ENCODE assay signal across 28 mouse cellular contexts in the genomic region with DNA sequence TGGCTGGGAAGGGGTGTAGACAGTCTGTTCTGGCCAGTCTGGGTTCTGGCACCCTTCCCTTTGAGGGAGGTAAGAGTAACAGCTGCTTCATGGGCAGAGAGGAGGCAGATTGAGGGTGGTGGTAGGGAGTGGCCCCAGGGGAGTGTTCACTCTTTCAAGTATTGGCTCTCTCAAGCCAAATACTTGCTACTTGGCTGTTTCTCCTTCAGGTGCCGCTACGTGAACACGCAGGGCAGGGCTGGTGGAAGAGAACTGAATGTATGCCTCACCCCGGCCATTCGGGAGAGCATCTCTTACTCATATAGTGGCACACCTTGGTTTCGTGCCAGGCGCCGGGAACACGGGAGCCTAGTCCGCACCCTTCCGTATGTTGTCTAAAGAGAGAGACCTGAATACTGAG. TPM values are rescaled to one million over a fixed set of nuclear protein-coding genes. Genes with fewer than 3 reads are reported as not detected.
DNase-seq lines count a peak whose midpoint lies in the region; ATAC-seq lines count a peak whose summit lies in the region.
"Had no signal": no experiment of that assay in that cellular context is flagged by ENCODE, and none has a peak within 500 bp of the region (broad histone marks: within the 10 kb centered on the region; RNA-seq: fewer than 3 reads in every experiment).

No protein-coding gene starts in this region.

- H3K4me1 ChIP-seq in midbrain, embryonic 11.5 days (ENCODE audit: control insufficient read depth, insufficient read depth, low read length), result peaks cover 20% of the 10 kb centered on the region
- peaks cover 18% of the 10 kb centered on the region for H3K4me1 ChIP-seq in midbrain, embryonic 14.5 days (ENCODE audit: control insufficient read depth, insufficient read depth, low read length)

- H3K27ac ChIP-seq in midbrain, embryonic 11.5 days (ENCODE audit: low read depth, low read length), result no peak overlapping the region
- H3K27ac ChIP-seq in midbrain, embryonic 14.5 days (replicated peaks; ENCODE audit: low read depth, low read length), result no peak overlapping the region
- H3K27ac ChIP-seq: embryonic facial prominence, embryonic 13.5 days; forebrain, embryonic 13.5 days; gastrocnemius, adult 2 months; hindbrain, postnatal 0 days; liver, embryonic 13.5 days; neural tube, embryonic 15.5 days had no signal

- no peak overlapping the region for H3K9ac ChIP-seq in midbrain, embryonic 11.5 days (ENCODE audit: low read length)
- no peak overlapping the region for H3K9ac ChIP-seq in midbrain, embryonic 14.5 days (replicated peaks; ENCODE audit: low read length)
- H3K9ac ChIP-seq: forebrain, embryonic 13.5 days; heart, embryonic 12.5 days; liver, embryonic 13.5 days; lung, embryonic 14.5 days; neural tube, embryonic 15.5 days had no signal

- DNase-seq in cerebellum, postnatal 25 days, result peak; percentile 26 to 49
- no peak for DNase-seq in cerebellum, postnatal 4 days (ENCODE audit: low spot score in 2 of 2)
- peak; percentile 53 for DNase-seq in midbrain, embryonic 11.5 days (ENCODE audit: low spot score, missing footprints)
- no peak for DNase-seq in midbrain, embryonic 14.5 days
- DNase-seq in lung, postnatal 36 days, result peak; percentile 45
- DNase-seq in testis, postnatal 14 days (ENCODE audit: low spot score), result peak; percentile 52
- no peak for DNase-seq in heart, adult 8-10 months (ENCODE audit: low spot score)
- DNase-seq in c-Kit-positive CD71-positive TER-119-positive erythroid progenitor cells, embryonic 14.5 days (ENCODE audit: low spot score), result no peak
- DNase-seq: adrenal gland, postnatal 25 days; cerebellum, adult 11 months; embryo, embryonic 11 days; gastrocnemius, adult 2 months; heart, postnatal 10 days; kidney, postnatal 36 days; liver, embryonic 13.5 days; lung, embryonic 14.5 days; right cerebral cortex, postnatal 25 days; spleen, adult 18-20 months; thymus, adult 2 months; thymus, postnatal 4 days had no signal

- 96% methylated on average over 11 of the region's 11 CpGs for WGBS in midbrain, embryonic 11.5 days
- 96% methylated on average over 11 of the region's 11 CpGs for WGBS in midbrain, embryonic 14.5 days

- ATAC-seq in midbrain, embryonic 11.5 days (ENCODE audit: low FRiP score), result no peak
- ATAC-seq in midbrain, embryonic 14.5 days (ENCODE audit: low FRiP score, low TSS enrichment), result no peak
- ATAC-seq: CD4-positive, CD25-positive, alpha-beta regulatory T cell, adult 4 months; forebrain, embryonic 13.5 days; hindbrain, postnatal 0 days; intestine, embryonic 16.5 days had no signal

- no peaks in the 10 kb centered on the region for H3K9me3 ChIP-seq in midbrain, embryonic 11.5 days (ENCODE audit: control insufficient read depth, low read length)
- no peaks in the 10 kb centered on the region for H3K9me3 ChIP-seq in midbrain, embryonic 14.5 days (ENCODE audit: control insufficient read depth, low read length)
- H3K9me3 ChIP-seq: embryonic facial prominence, embryonic 13.5 days; forebrain, embryonic 13.5 days; heart, embryonic 12.5 days; liver, embryonic 13.5 days; neural tube, embryonic 15.5 days had no signal

- H3K4me2 ChIP-seq in midbrain, embryonic 11.5 days, result no peak overlapping the region
- H3K4me2 ChIP-seq in midbrain, embryonic 14.5 days (ENCODE audit: low read length), result no peak overlapping the region
- H3K4me2 ChIP-seq: embryonic facial prominence, embryonic 13.5 days; forebrain, embryonic 13.5 days; heart, embryonic 12.5 days; liver, embryonic 13.5 days; lung, embryonic 14.5 days; neural tube, embryonic 15.5 days had no signal

- no peaks in the 10 kb centered on the region; the same call in 1 of the 2 replicates for H3K27me3 ChIP-seq in midbrain, embryonic 11.5 days (ENCODE audit: control insufficient read depth, insufficient read depth, low read length)
- no peaks in the 10 kb centered on the region for H3K27me3 ChIP-seq in midbrain, embryonic 14.5 days (ENCODE audit: control insufficient read depth, insufficient read depth, low read length)
- H3K27me3 ChIP-seq: embryonic facial prominence, embryonic 13.5 days; forebrain, embryonic 13.5 days; liver, embryonic 13.5 days; neural tube, embryonic 15.5 days had no signal

- no peak overlapping the region for H3K4me3 ChIP-seq in midbrain, embryonic 11.5 days (ENCODE audit: low read depth, low read length)
- no peak overlapping the region for H3K4me3 ChIP-seq in midbrain, embryonic 14.5 days (replicated peaks; ENCODE audit: low read depth, low read length)
- H3K4me3 ChIP-seq: embryonic facial prominence, embryonic 13.5 days; erythroblast, embryonic 14.5 days; forebrain, embryonic 13.5 days; gastrocnemius, adult 2 months; heart, embryonic 12.5 days; liver, embryonic 13.5 days; neural tube, embryonic 15.5 days had no signal

- peaks cover 3% of the 10 kb centered on the region; the same call in 1 of the 2 replicates for H3K36me3 ChIP-seq in midbrain, embryonic 11.5 days (ENCODE audit: control insufficient read depth, insufficient read depth, low read length)
- peaks cover 22% of the 10 kb centered on the region; the same call in 1 of the 2 replicates for H3K36me3 ChIP-seq in midbrain, embryonic 14.5 days (ENCODE audit: control insufficient read depth, insufficient read depth, low read length)
- H3K36me3 ChIP-seq: liver, embryonic 13.5 days had no signal

RNA-seq across cellular contexts. Expression of gene St6gal1, which starts 41.8 kb away (rescaled TPM):
- polyA plus RNA-seq in midbrain, embryonic 11.5 days (2014; fragmentation: Nextera tagmentation; extraction: Ambion mirVana), result 31.8 and 34.1 TPM in 2 replicates
- 28.5 and 30.6 TPM in 2 replicates for polyA plus RNA-seq in midbrain, embryonic 14.5 days (2014; fragmentation: Nextera tagmentation; extraction: Ambion mirVana)
- total RNA-seq in heart, adult 8-10 months (2022), result 1 to 10 TPM; 7.6 to 9.9 (median 8.8) TPM
- polyA plus RNA-seq: erythroblast, embryonic 14.5 days had no signal

Comparison
In these comparisons a context has a peak if more than half of its experiments do, and no peak if none do; other contexts are left out.
1. DNase-seq: peak in cerebellum, postnatal 25 days (2 of 2), midbrain, embryonic 11.5 days (single experiment), lung, postnatal 36 days (single experiment) and testis, postnatal 14 days (single experiment); none in cerebellum, postnatal 4 days (0 of 2), midbrain, embryonic 14.5 days (single experiment), heart, adult 8-10 months (single experiment) and c-Kit-positive CD71-positive TER-119-positive erythroid progenitor cells, embryonic 14.5 days (single experiment).